Mouse (Mus musculus) intestine, postnatal 0 days (tissue): ENCODE results near the gene Slc16a7. TPM values are rescaled to one million over a fixed set of nuclear protein-coding genes. Genes with fewer than 3 reads are reported as not detected.

Experiments used
- ATAC-seq: fragments of 200-750 bp; cut with Nextera tagmentation; 2 replicates; pipeline ENCODE4 v1.8.0; 2017; ENCODE audit warnings: mild to moderate bottlenecking, moderate TSS enrichment, moderate library complexity
- H3K27ac ChIP-seq: fragments of 300-500 bp; sonication (generic); 2 replicates; pipeline ENCODE4 v1.5.1; 2014; ENCODE audit warnings: mild to moderate bottlenecking, low read depth, low read length, moderate library complexity
- H3K27me3 ChIP-seq: fragments of 300-500 bp; sonication (generic); replicated peaks from 2 replicates; pipeline ENCODE4 v1.6.1; 2014; ENCODE audit warnings: low read length, mixed read lengths; ENCODE audit not compliant: control insufficient read depth, insufficient read depth
- H3K36me3 ChIP-seq: fragments of 300-500 bp; sonication (generic); 2 replicates; pipeline ENCODE4 v1.6.1; 2014; ENCODE audit warnings: mild to moderate bottlenecking, moderate library complexity; ENCODE audit not compliant: control insufficient read depth, insufficient read depth
- H3K4me1 ChIP-seq: fragments of 300-500 bp; sonication (generic); replicated peaks from 2 replicates; pipeline ENCODE4 v1.6.1; 2014; ENCODE audit warnings: antibody characterized with exemption, low read length, mixed read lengths; ENCODE audit not compliant: control insufficient read depth, insufficient read depth
- H3K4me2 ChIP-seq: fragments of 300-500 bp; sonication (generic); replicated peaks from 2 replicates; pipeline ENCODE4 v1.6.1; 2014; ENCODE audit warnings: low read depth, mild to moderate bottlenecking, moderate library complexity
- H3K4me3 ChIP-seq: fragments of 300-500 bp; sonication (generic); 2 replicates; pipeline ENCODE4 v1.5.1; 2014; ENCODE audit warnings: low read depth, low read length
- H3K9ac ChIP-seq: fragments of 300-500 bp; sonication (generic); 2 replicates; pipeline ENCODE4 v1.6.1; 2014; ENCODE audit warnings: mild to moderate bottlenecking, low read depth, low read length
- H3K9me3 ChIP-seq: fragments of 300-500 bp; sonication (generic); 2 replicates; pipeline ENCODE4 v1.6.1; 2016; ENCODE audit warnings: mixed run types; ENCODE audit not compliant: control insufficient read depth
- CTCF ChIP-seq: sonication (generic); IDR thresholded peaks from 2 replicates; pipeline ENCODE4 v1.5.1; 2016; ENCODE audit warnings: low read depth, mild to moderate bottlenecking, control low read depth, antibody characterized with exemption, moderate library complexity
- WGBS: fragments of 180-500 bp; shearing (Covaris S2); extraction: QIAGEN DNeasy Blood & Tissue Kit; methylation state at CpG from one replicate; pipeline ENCODE4 v1.1.7; 2014; 5-methylcytosine and 5-hydroxymethylcytosine counted together
- polyA plus RNA-seq: library from polyadenylated mRNA; unstranded; fragments of >200 nt; fragmentation: Nextera tagmentation; extraction: Ambion mirVana; gene quantifications from 2 replicates; pipeline ENCODE4 v1.2.1, GENCODE M21; 2015

The Slc16a7 gene
- polyA plus RNA-seq, 1 experiment from 2014 or later = 2.0 TPM

- Histone ChIP-seq H3K4me3 (no peak overlapping the region), H3K4me1 (no peaks in the 10 kb centered on the region), H3K27ac (no peak overlapping the region), H3K9me3 (no peaks in the 10 kb centered on the region), H3K4me2 (no peak overlapping the region), H3K27me3 (no peaks in the 10 kb centered on the region), H3K9ac (no peak overlapping the region), H3K36me3 (no peaks in the 10 kb centered on the region)
- WGBS = 53% methylated on average over 5 of the region's 5 CpGs
- no peak for TF ChIP-seq CTCF
- ATAC-seq = no peak
Measured at GRCm38 (mm10) chr10:125184146-125184545, 205.1 kb downstream of the Slc16a7 start.

GRCm38 (mm10) chr10:125182545-125182944, 206.7 kb downstream of the Slc16a7 start:
- Histone ChIP-seq H3K36me3 (no peaks in the 10 kb centered on the region), H3K4me2 (no peak overlapping the region), H3K9me3 (no peaks in the 10 kb centered on the region), H3K9ac (no peak overlapping the region), H3K4me3 (no peak overlapping the region), H3K4me1 (no peaks in the 10 kb centered on the region), H3K27me3 (no peaks in the 10 kb centered on the region), H3K27ac (no peak overlapping the region)
- no peak for TF ChIP-seq CTCF
- 92% methylated on average over 3 of the region's 3 CpGs for WGBS
- ATAC-seq = no peak

GRCm38 (mm10) chr10:125177782-125178181, 211.5 kb downstream of the Slc16a7 start:
- Histone ChIP-seq H3K4me2 (no peak overlapping the region), H3K27me3 (no peaks in the 10 kb centered on the region), H3K27ac (no peak overlapping the region), H3K4me3 (no peak overlapping the region), H3K4me1 (no peaks in the 10 kb centered on the region), H3K36me3 (no peaks in the 10 kb centered on the region), H3K9ac (no peak overlapping the region), H3K9me3 (no peaks in the 10 kb centered on the region)
- no peak for TF ChIP-seq CTCF
- ATAC-seq = no peak
- WGBS = 93% methylated on average over 2 of the region's 2 CpGs

GRCm38 (mm10) chr10:125175013-125175650, 214.1 kb downstream of the Slc16a7 start:
- WGBS = 80% methylated on average over 5 of the region's 5 CpGs
- no peaks in the 10 kb centered on the region for H3K36me3 ChIP-seq
- no peak for ATAC-seq
- no peak overlapping the region for H3K4me3 ChIP-seq
- H3K4me1 ChIP-seq = no peaks in the 10 kb centered on the region
- H3K9me3 ChIP-seq = no peaks in the 10 kb centered on the region
- H3K27me3 ChIP-seq = no peaks in the 10 kb centered on the region
- H3K9ac ChIP-seq = no peak overlapping the region
- no peak overlapping the region for H3K4me2 ChIP-seq
- H3K27ac ChIP-seq = no peak overlapping the region
- no peak for TF ChIP-seq CTCF

GRCm38 (mm10) chr10:125171625-125172024, 217.6 kb downstream of the Slc16a7 start:
- H3K27me3 ChIP-seq = no peaks in the 10 kb centered on the region
- no peak overlapping the region for H3K9ac ChIP-seq
- no peaks in the 10 kb centered on the region for H3K4me1 ChIP-seq
- H3K4me3 ChIP-seq = no peak overlapping the region
- no peak for TF ChIP-seq CTCF
- no peak overlapping the region for H3K27ac ChIP-seq
- ATAC-seq = peak; percentile 94
- H3K36me3 ChIP-seq = no peaks in the 10 kb centered on the region
- H3K9me3 ChIP-seq = no peaks in the 10 kb centered on the region
- H3K4me2 ChIP-seq = no peak overlapping the region
- 62% methylated on average over 10 of the region's 10 CpGs for WGBS

- Histone ChIP-seq H3K36me3 (no peaks in the 10 kb centered on the region), H3K4me2 (no peak overlapping the region), H3K27ac (no peak overlapping the region), H3K4me1 (no peaks in the 10 kb centered on the region), H3K27me3 (no peaks in the 10 kb centered on the region), H3K4me3 (no peak overlapping the region), H3K9me3 (no peaks in the 10 kb centered on the region), H3K9ac (no peak overlapping the region)
- no peak for TF ChIP-seq CTCF
- ATAC-seq = peak; percentile 82
- 62% methylated on average over 6 of the region's 6 CpGs for WGBS
Measured at GRCm38 (mm10) chr10:125171154-125171553, 218.1 kb downstream of the Slc16a7 start.
